Mouse (Mus musculus) kidney, embryonic 14.5 days (tissue): ENCODE measurements around the gene Lmf2. TPM values are rescaled to one million over a fixed set of nuclear protein-coding genes. Genes with fewer than 3 reads are reported as not detected.

Experiments used
- ATAC-seq: fragments of 200-750 bp; cut with Nextera tagmentation; 2 replicates; pipeline ENCODE4 v1.8.0; 2017; ENCODE audit warnings: moderate number of reproducible peaks, mild to moderate bottlenecking, moderate TSS enrichment, moderate library complexity; ENCODE audit not compliant: low FRiP score, low TSS enrichment
- H3K27ac ChIP-seq: fragments of 300-500 bp; sonication (generic); 2 replicates; pipeline ENCODE4 v1.5.1; 2014; ENCODE audit warnings: low read depth, mild to moderate bottlenecking, low read length, moderate library complexity, mixed read lengths
- H3K27me3 ChIP-seq: fragments of 300-500 bp; sonication (generic); 2 replicates; pipeline ENCODE4 v1.6.1; 2014; ENCODE audit warnings: mild to moderate bottlenecking, low read length; ENCODE audit not compliant: control insufficient read depth, insufficient read depth
- H3K36me3 ChIP-seq: fragments of 300-500 bp; sonication (generic); 2 replicates; pipeline ENCODE4 v1.6.1; 2014; ENCODE audit warnings: low read length, mixed read lengths; ENCODE audit not compliant: control insufficient read depth, insufficient read depth
- H3K4me1 ChIP-seq: fragments of 300-500 bp; sonication (generic); 2 replicates; pipeline ENCODE4 v1.6.1; 2014; ENCODE audit warnings: low read length, mixed read lengths; ENCODE audit not compliant: control insufficient read depth, insufficient read depth
- H3K4me2 ChIP-seq: fragments of 300-500 bp; sonication (generic); replicated peaks from 2 replicates; pipeline ENCODE4 v1.6.1; 2014; ENCODE audit warnings: low read depth, mild to moderate bottlenecking, low read length
- H3K4me3 ChIP-seq: fragments of 300-500 bp; sonication (generic); 2 replicates; pipeline ENCODE4 v1.5.1; 2014; ENCODE audit warnings: mild to moderate bottlenecking, low read length
- H3K9ac ChIP-seq: fragments of 300-500 bp; sonication (generic); 2 replicates; pipeline ENCODE4 v1.6.1; 2014; ENCODE audit warnings: low read depth, mild to moderate bottlenecking, low read length, moderate library complexity
- H3K9me3 ChIP-seq: fragments of 300-500 bp; sonication (generic); 2 replicates; pipeline ENCODE4 v1.6.1; 2016; ENCODE audit warnings: low read length; ENCODE audit not compliant: control insufficient read depth
- WGBS: fragments of 180-500 bp; shearing (Covaris S2); extraction: QIAGEN DNeasy Blood & Tissue Kit; methylation state at CpG from one replicate; pipeline ENCODE4 v1.1.7; 2014; 5-methylcytosine and 5-hydroxymethylcytosine counted together
- polyA plus RNA-seq: library from polyadenylated mRNA; unstranded; fragments of >200 nt; fragmentation: Nextera tagmentation; extraction: Ambion mirVana; gene quantifications from 2 replicates; pipeline ENCODE4 v1.2.1, GENCODE M21; 2014

The Lmf2 gene
- polyA plus RNA-seq, 1 experiment from 2014 or later: 48.1 TPM

DNA sequence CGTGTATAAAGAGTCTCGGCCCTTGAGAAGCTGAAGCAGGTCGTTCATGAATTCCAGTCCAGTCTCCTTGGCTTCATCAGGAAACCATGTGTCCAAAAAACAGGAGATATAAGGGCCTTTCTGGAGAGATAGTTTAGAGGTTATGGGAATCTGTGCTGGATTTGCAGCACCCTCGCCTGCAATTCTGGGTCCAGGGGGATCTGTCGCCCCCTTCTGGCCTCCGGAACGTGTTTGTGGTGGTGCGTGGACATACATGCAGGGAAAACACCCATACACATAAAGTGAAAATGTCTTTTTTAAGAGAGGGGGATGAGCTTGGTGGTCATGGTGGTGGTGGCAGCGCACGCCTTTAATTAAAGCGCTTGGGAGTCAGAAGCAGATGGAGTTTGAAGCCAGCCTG lies 39.3 kb downstream of the Lmf2 start:
- no peak for ATAC-seq
- no peak overlapping the region for H3K4me3 ChIP-seq
- peaks cover 17% of the 10 kb centered on the region for H3K4me1 ChIP-seq
- H3K36me3 ChIP-seq: no peaks in the 10 kb centered on the region
- WGBS: 71% methylated on average over 11 of the region's 11 CpGs
- H3K9me3 ChIP-seq: no peaks in the 10 kb centered on the region
- H3K27me3 ChIP-seq: no peaks in the 10 kb centered on the region
- H3K27ac ChIP-seq: no peak overlapping the region
- H3K9ac ChIP-seq: no peak overlapping the region
- H3K4me2 ChIP-seq: no peak overlapping the region

- WGBS: under 1% methylated on average over 37 of the region's 37 CpGs
- H3K27ac ChIP-seq: no peak within 1 kb of the TSS
These were observed 40.2 kb downstream of the Lmf2 start, which contains the start of gene Sbf1 for GRCm38 (mm10) chr15:89315190-89315731. Gene Sbf1, minus strand, starts transcription at chr15:89315311.

DNA sequence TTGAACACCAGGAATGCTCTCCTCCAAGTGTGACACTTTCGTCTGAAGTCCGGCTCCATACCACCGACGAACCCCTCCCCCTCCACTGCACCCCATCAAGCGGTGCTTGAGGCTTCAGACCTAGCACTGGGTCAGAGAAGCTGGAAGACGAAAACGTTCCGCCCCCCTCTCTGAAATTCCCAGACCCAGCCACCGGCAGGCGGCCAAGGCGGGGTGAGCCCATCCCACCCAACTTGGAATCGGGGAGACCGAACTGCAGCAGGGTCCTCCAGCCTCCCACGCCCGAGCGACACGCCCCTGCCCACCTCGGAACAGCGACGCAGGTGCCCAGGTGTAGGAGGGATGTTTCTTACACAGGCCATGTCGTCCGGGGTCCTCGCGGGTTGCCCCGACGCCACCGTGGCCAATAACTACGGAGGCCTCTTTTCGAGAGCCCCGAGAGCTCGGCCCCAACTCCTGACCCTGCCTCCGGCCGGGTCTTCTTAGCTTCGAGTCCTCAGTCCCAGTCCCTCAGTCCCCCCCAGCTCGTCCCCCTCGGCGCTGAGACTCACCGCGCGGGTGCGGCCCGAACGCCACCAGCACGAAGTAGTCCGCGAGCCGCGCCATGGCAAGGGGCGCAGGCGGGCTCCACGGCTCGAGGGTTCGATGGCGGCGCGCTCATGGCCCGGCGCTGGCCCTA lies 40.8 kb downstream of the Lmf2 start:
- peak; percentile 50 for ATAC-seq
- peak overlapping the region; percentile 78 for H3K4me2 ChIP-seq
- under 1% methylated on average over 58 of the region's 58 CpGs for WGBS
- peaks cover 21% of the 10 kb centered on the region for H3K4me1 ChIP-seq
- H3K27me3 ChIP-seq: no peaks in the 10 kb centered on the region
- no peak overlapping the region for H3K27ac ChIP-seq
- H3K9me3 ChIP-seq: no peaks in the 10 kb centered on the region
- H3K36me3 ChIP-seq: no peaks in the 10 kb centered on the region
- peak overlapping the region; percentile 88 for H3K9ac ChIP-seq
- peak overlapping the region; percentile 98 for H3K4me3 ChIP-seq

More at GRCm38 (mm10) chr15:89315190-89315731, 40.2 kb downstream of the Lmf2 start, which contains the start of gene Sbf1:
- Histone ChIP-seq H3K9me3 (no peaks in the 10 kb centered on the region), H3K27me3 (no peaks in the 10 kb centered on the region), H3K4me2 (peak within 1 kb of the TSS; percentile 78), H3K36me3 (no peaks in the 10 kb centered on the region), H3K4me3 (peak within 1 kb of the TSS; percentile 98), H3K9ac (peak within 1 kb of the TSS; percentile 88), H3K4me1 (peaks cover 21% of the 10 kb centered on the region)
- peak; percentile 100 for ATAC-seq

DNA sequence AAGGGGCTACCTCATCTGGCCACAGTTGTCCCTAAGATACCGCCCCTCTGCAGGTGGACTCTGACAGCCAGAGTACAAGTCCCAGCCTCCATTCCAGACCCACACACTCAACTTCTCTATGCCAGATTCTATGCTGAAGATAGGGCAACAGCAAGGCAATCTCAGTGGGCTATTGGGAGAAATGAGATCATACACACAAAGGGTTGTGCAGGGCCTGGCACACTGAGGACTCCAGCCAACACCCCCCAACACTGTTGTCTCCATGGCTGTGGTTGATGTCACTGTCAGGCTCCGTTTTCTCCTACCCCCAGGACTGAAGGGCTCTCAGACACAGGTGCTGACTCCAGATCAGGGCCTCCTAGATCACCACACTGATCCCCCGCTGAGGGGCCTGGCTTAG lies 41.4 kb downstream of the Lmf2 start:
- WGBS: 31% methylated on average over 3 of the region's 3 CpGs
- Histone ChIP-seq H3K9me3 (no peaks in the 10 kb centered on the region), H3K27ac (no peak overlapping the region)

DNA sequence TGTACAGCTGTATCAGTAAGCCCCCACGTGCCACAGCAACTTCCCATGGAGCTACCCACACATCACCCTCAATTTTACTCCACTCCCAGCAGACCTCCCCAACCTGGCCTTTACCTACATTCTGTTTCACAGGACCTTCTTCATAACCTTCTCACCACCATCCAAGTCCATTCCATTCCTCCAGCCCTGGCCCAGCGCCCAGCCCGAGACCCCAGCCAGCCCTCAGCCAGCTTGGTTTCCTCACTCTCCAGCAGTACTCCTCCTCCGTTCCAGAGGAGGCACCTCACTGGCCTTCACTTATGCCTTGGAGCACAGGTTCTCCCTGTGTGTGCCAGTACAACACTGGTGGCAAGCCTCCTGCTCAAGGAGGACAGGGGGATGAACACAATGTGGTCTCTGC lies 42.1 kb downstream of the Lmf2 start:
- Histone ChIP-seq H3K36me3 (no peaks in the 10 kb centered on the region), H3K27me3 (no peaks in the 10 kb centered on the region), H3K4me1 (peaks cover 21% of the 10 kb centered on the region), H3K4me2 (no peak overlapping the region), H3K4me3 (no peak overlapping the region), H3K9ac (no peak overlapping the region), H3K27ac (no peak overlapping the region), H3K9me3 (no peaks in the 10 kb centered on the region)
- no peak for ATAC-seq
- 52% methylated on average over 4 of the region's 4 CpGs for WGBS

More for the DNA sequence above, 41.4 kb downstream of the Lmf2 start:
- Histone ChIP-seq H3K4me3 (peak overlapping the region; percentile 98), H3K27me3 (no peaks in the 10 kb centered on the region), H3K36me3 (no peaks in the 10 kb centered on the region), H3K9ac (peak overlapping the region; percentile 88), H3K4me1 (peaks cover 21% of the 10 kb centered on the region), H3K4me2 (peak overlapping the region; percentile 78)
- peak; percentile 5; the same call in 1 of the 2 replicates for ATAC-seq

GRCm38 (mm10) chr15:89309962-89310498 lies 45.4 kb downstream of the Lmf2 start:
- Histone ChIP-seq H3K9ac (no peak overlapping the region), H3K27ac (no peak overlapping the region), H3K4me3 (no peak overlapping the region), H3K9me3 (no peaks in the 10 kb centered on the region), H3K27me3 (no peaks in the 10 kb centered on the region), H3K36me3 (peaks cover 23% of the 10 kb centered on the region), H3K4me1 (peaks cover 21% of the 10 kb centered on the region), H3K4me2 (no peak overlapping the region)
- WGBS: 83% methylated on average over 6 of the region's 6 CpGs
- no peak for ATAC-seq

DNA sequence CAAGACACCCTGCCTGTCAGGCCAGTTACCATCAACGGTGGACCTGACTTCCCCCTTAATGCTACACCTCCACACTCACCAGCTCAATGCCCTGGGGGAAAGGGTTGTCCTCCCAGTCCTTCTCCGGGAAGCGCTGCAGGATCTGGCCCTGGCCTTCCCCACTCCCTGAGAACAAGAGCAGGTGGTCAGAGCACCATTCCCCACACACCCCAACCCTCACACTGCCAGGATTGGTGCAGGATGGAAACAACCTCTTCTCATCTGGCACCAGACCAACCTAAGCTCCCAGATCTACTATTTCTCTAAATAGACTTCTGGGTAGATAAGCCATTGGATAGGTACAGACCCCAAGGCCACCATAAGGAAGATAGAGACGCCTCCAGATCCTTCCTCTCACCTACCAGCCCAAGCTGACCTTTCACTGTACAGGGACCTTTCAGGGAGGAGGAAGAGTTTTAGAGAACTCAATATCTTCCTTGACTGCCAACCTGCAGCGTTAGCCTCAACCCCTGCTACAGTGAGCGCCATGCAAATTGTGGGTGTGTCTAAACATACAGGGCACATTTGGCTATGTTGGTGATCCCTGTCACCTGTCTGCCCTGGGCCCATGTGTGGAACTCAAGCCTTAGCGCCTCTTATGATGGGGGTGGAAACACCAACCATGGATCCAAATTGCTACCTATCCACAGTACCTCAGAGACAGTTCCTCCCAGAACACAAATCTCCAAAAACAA lies 46.9 kb downstream of the Lmf2 start:
- no peak for ATAC-seq
- H3K4me3 ChIP-seq: no peak overlapping the region
- peaks cover 13% of the 10 kb centered on the region for H3K4me1 ChIP-seq
- H3K36me3 ChIP-seq: peaks cover 38% of the 10 kb centered on the region
- no peak overlapping the region for H3K4me2 ChIP-seq
- no peaks in the 10 kb centered on the region for H3K27me3 ChIP-seq
- 81% methylated on average over 7 of the region's 7 CpGs for WGBS
- no peaks in the 10 kb centered on the region for H3K9me3 ChIP-seq
- no peak overlapping the region for H3K9ac ChIP-seq
- H3K27ac ChIP-seq: no peak overlapping the region

DNA sequence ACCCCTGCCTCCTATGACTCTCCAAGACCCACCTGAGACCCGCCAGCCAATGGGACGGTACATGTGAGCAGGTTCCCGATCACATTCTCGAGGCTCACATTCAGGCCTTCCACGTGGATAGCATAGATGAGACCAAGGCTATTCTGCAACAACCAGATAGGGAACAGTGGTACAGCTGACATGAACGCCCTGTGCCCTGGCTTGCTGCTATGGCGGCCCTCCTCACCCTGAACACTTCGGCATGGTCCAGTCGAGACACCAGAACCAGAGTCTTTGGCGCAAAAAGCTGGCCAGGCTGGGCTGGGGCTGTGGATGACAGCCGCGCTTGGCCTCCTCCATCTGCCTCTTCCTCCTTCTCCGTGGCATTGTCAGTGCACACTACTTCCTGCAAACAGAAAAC lies 48.0 kb downstream of the Lmf2 start:
- WGBS: 89% methylated on average over 13 of the region's 13 CpGs
- Histone ChIP-seq H3K4me3 (no peak overlapping the region), H3K9ac (no peak overlapping the region), H3K36me3 (peaks cover 49% of the 10 kb centered on the region), H3K4me1 (0 out of 2 replicates have a peak, but pooled peaks cover 4% of the 10 kb centered on the region), H3K4me2 (no peak overlapping the region), H3K9me3 (no peaks in the 10 kb centered on the region), H3K27ac (no peak overlapping the region), H3K27me3 (no peaks in the 10 kb centered on the region)
- no peak for ATAC-seq
